ENCODE assay signal across 30 mouse cellular contexts in genomic region chr10:126492211-126492610, GRCm38 (mm10).
DNase-seq lines count a peak whose midpoint lies in the region; ATAC-seq lines count a peak whose summit lies in the region.
"Had no signal": no experiment of that assay in that cellular context is flagged by ENCODE, and none has a peak within 500 bp of the region (broad histone marks: within the 10 kb centered on the region; RNA-seq: fewer than 3 reads in every experiment).

No protein-coding gene starts in this region.

- peaks cover 43% of the 10 kb centered on the region for H3K9me3 ChIP-seq in megakaryocyte, embryonic 14.5 days
- no peaks in the 10 kb centered on the region for H3K9me3 ChIP-seq in kidney, embryonic 15.5 days (replicated peaks)
- H3K9me3 ChIP-seq: embryonic facial prominence, embryonic 10.5 days; embryonic facial prominence, embryonic 13.5 days; forebrain, embryonic 12.5 days; forebrain, embryonic 15.5 days had no signal

- peak; percentile 87 for DNase-seq in heart, adult 11 months
- no peak for DNase-seq in heart, postnatal 14 days
- peak; percentile 1 for DNase-seq in skeletal muscle tissue, adult 2 months (ENCODE audit: low read depth, low spot score)
- DNase-seq in cerebellum, postnatal 36 days: no peak
- no peak for DNase-seq in adrenal gland, postnatal 4 days (ENCODE audit: low spot score in 2 of 2)
- DNase-seq: adrenal gland, adult 2 months; adrenal gland, postnatal 14 days; cerebellum, adult 18-20 months; cerebellum, adult 9-10 months; cerebellum, postnatal 14 days; embryo, embryonic 11 days; gastrocnemius, adult 2 months; gastrocnemius, postnatal 25 days; heart, postnatal 36 days had no signal

- ATAC-seq in granulocyte monocyte progenitor cell, adult 5-6 weeks (replicated peaks; ENCODE audit: poor library complexity, severe bottlenecking): peak; percentile 90
- no peak for ATAC-seq in kidney, embryonic 15.5 days (replicated peaks; ENCODE audit: low FRiP score)
- ATAC-seq: forebrain, embryonic 15.5 days; hindbrain, postnatal 0 days; inflammation-experienced regulatory T-cells, adult 6 months; intestine, embryonic 16.5 days; Patski had no signal

- H3K4me3 ChIP-seq in megakaryocyte, embryonic 14.5 days (replicated peaks): peak overlapping the region; percentile 35
- H3K4me3 ChIP-seq in kidney, embryonic 15.5 days (replicated peaks): no peak overlapping the region
- H3K4me3 ChIP-seq: embryonic facial prominence, embryonic 10.5 days; embryonic facial prominence, embryonic 13.5 days; erythroblast, embryonic 14.5 days; forebrain, embryonic 12.5 days; forebrain, embryonic 15.5 days; gastrocnemius, adult 2 months had no signal

- no peaks in the 10 kb centered on the region for H3K27me3 ChIP-seq in megakaryocyte, embryonic 14.5 days (replicated peaks)
- no peaks in the 10 kb centered on the region for H3K27me3 ChIP-seq in kidney, embryonic 15.5 days
- H3K27me3 ChIP-seq: CH12.LX; embryonic facial prominence, embryonic 13.5 days; forebrain, embryonic 12.5 days; forebrain, embryonic 15.5 days; Patski had no signal

- no peak overlapping the region for H3K9ac ChIP-seq in kidney, embryonic 15.5 days
- H3K9ac ChIP-seq: embryonic facial prominence, embryonic 13.5 days; forebrain, embryonic 12.5 days; forebrain, embryonic 15.5 days; hindbrain, embryonic 14.5 days had no signal

- no peak overlapping the region for H3K27ac ChIP-seq in kidney, embryonic 15.5 days
- H3K27ac ChIP-seq: embryonic facial prominence, embryonic 10.5 days; embryonic facial prominence, embryonic 13.5 days; forebrain, embryonic 12.5 days; forebrain, embryonic 15.5 days; gastrocnemius, adult 2 months; hindbrain, embryonic 14.5 days; hindbrain, postnatal 0 days had no signal

- 75% methylated on average over 6 of the region's 6 CpGs for WGBS in kidney, embryonic 15.5 days

- intact Hi-C loops in heart, postnatal 14 days (cut with DNase I): no loop called here

- H3K36me3 ChIP-seq in megakaryocyte, embryonic 14.5 days (replicated peaks; ENCODE audit: low read length): no peaks in the 10 kb centered on the region
- H3K36me3 ChIP-seq in kidney, embryonic 15.5 days: no peaks in the 10 kb centered on the region
- H3K36me3 ChIP-seq: embryonic facial prominence, embryonic 10.5 days; embryonic facial prominence, embryonic 13.5 days; forebrain, embryonic 12.5 days; forebrain, embryonic 15.5 days; G1E had no signal

- no peaks in the 10 kb centered on the region for H3K4me1 ChIP-seq in megakaryocyte, embryonic 14.5 days
- no peaks in the 10 kb centered on the region for H3K4me1 ChIP-seq in kidney, embryonic 15.5 days
- H3K4me1 ChIP-seq: embryonic facial prominence, embryonic 10.5 days; embryonic facial prominence, embryonic 13.5 days; forebrain, embryonic 12.5 days; forebrain, embryonic 15.5 days had no signal

- no peak overlapping the region for H3K4me2 ChIP-seq in kidney, embryonic 15.5 days
- H3K4me2 ChIP-seq: embryonic facial prominence, embryonic 13.5 days; forebrain, embryonic 12.5 days; forebrain, embryonic 15.5 days; heart, embryonic 11.5 days; hindbrain, embryonic 14.5 days had no signal

Comparison
In these comparisons a context has a peak if more than half of its experiments do, and no peak if none do; other contexts are left out.
1. DNase-seq: peak in heart, adult 11 months (single experiment) and skeletal muscle tissue, adult 2 months (single experiment); none in heart, postnatal 14 days (0 of 2), cerebellum, postnatal 36 days (0 of 2) and adrenal gland, postnatal 4 days (0 of 2).